Mouse (Mus musculus) kidney, embryonic 15.5 days (tissue): ENCODE measurements at regions not wholly inside any gene's neighbourhood (a gene's known extent, or its start where the extent isn't known, plus 50 kb on each side); places are given as distances from the start of the nearest gene placed in this dataset.
"Not testable (repeated sequence)": the region's sequence is repeated elsewhere in the genome, so short reads cannot be mapped to it uniquely, and the experiment has no call there.

ENCODE experiments used
- ATAC-seq: fragments of 200-750 bp; cut with Nextera tagmentation; replicated peaks from 2 replicates; pipeline ENCODE4 v1.8.0; 2017; ENCODE audit warnings: moderate TSS enrichment; ENCODE audit not compliant: low FRiP score
- H3K27ac ChIP-seq: fragments of 300-500 bp; sonication (generic); 2 replicates; pipeline ENCODE4 v1.5.1; 2015; ENCODE audit warnings: mild to moderate bottlenecking, inconsistent platforms
- H3K27me3 ChIP-seq: fragments of 300-500 bp; sonication (generic); 2 replicates; pipeline ENCODE4 v1.6.1; 2015; ENCODE audit warnings: inconsistent platforms
- H3K36me3 ChIP-seq: fragments of 300-500 bp; sonication (generic); 2 replicates; pipeline ENCODE4 v1.6.1; 2015; ENCODE audit warnings: inconsistent platforms
- H3K4me1 ChIP-seq: fragments of 300-500 bp; sonication (generic); 2 replicates; pipeline ENCODE4 v1.6.1; 2015; ENCODE audit warnings: inconsistent platforms
- H3K4me2 ChIP-seq: fragments of 300-500 bp; sonication (generic); 2 replicates; pipeline ENCODE4 v1.6.1; 2015; ENCODE audit warnings: moderate library complexity, mild to moderate bottlenecking, inconsistent platforms
- H3K4me3 ChIP-seq: fragments of 300-500 bp; sonication (generic); replicated peaks from 2 replicates; pipeline ENCODE4 v1.5.1; 2015; ENCODE audit warnings: mild to moderate bottlenecking, inconsistent platforms
- H3K9ac ChIP-seq: fragments of 300-500 bp; sonication (generic); 2 replicates; pipeline ENCODE4 v1.6.1; 2015; ENCODE audit warnings: mild to moderate bottlenecking, inconsistent platforms
- H3K9me3 ChIP-seq: fragments of 300-500 bp; sonication (generic); replicated peaks from 2 replicates; pipeline ENCODE4 v1.6.1; 2016; ENCODE audit warnings: inconsistent platforms
- WGBS: fragments of 180-500 bp; shearing (Covaris S2); methylation state at CpG from one replicate; pipeline ENCODE4 v1.1.7; 2015; ENCODE audit warnings: mixed read lengths; 5-methylcytosine and 5-hydroxymethylcytosine counted together

DNA sequence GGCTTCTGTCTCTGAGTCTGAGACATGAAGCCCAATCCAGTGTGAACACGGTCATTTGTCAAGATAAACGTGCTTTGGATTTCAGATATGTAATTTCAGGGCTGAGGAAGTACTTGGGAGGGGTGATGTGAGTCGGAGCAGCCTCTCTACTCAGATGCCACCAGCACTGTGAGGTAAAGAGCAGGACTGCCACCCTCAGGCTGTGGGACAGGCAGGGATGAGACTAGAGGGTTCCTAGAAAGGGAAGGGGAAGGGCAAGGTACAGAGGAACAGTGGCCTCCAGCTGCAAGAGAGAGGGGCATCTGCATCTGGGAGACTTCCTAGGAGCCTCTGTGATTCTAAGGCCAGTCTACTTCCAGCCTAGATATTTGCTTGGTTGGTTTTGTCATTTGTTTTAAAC, 78.7 kb upstream of the Csrp2 start:
- Histone ChIP-seq H3K9ac (no peak overlapping the region), H3K27me3 (no peaks in the 10 kb centered on the region), H3K9me3 (no peaks in the 10 kb centered on the region), H3K27ac (peak overlapping the region; percentile 47; the same call in 1 of the 2 replicates), H3K4me3 (no peak overlapping the region), H3K4me1 (no peaks in the 10 kb centered on the region), H3K4me2 (no peak overlapping the region), H3K36me3 (no peaks in the 10 kb centered on the region)
- ATAC-seq = 0 out of 2 replicates have a peak, but pooled peaks have one; percentile 52
- 51% methylated on average over 3 of the region's 3 CpGs for WGBS

DNA sequence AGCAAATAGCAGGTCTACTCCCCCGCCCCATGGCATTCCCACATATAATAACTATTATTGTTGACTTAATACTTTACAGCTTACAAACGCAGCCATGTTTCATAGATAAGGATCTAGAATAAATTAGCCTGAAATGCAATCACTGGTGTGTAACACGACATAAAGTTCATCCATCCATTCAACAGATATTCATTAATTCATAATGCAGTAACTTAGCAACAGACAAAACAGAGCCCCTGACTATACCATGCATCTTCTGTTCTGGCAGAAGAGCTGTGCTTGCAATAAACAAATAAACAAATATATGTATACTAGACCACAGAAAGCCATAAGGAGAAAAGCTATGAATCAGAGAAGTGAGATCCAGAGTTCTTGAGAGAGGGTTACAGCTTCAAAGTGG, 77.9 kb upstream of the Csrp2 start:
- Histone ChIP-seq H3K4me2 (no peak overlapping the region), H3K4me1 (no peaks in the 10 kb centered on the region), H3K9ac (no peak overlapping the region), H3K9me3 (no peaks in the 10 kb centered on the region), H3K27me3 (no peaks in the 10 kb centered on the region), H3K4me3 (no peak overlapping the region), H3K36me3 (no peaks in the 10 kb centered on the region), H3K27ac (0 out of 2 replicates have a peak overlapping the region, but pooled peaks have one; percentile 3)
- WGBS = 57% methylated on average over 3 of the region's 3 CpGs
- ATAC-seq = peak; percentile 43

DNA sequence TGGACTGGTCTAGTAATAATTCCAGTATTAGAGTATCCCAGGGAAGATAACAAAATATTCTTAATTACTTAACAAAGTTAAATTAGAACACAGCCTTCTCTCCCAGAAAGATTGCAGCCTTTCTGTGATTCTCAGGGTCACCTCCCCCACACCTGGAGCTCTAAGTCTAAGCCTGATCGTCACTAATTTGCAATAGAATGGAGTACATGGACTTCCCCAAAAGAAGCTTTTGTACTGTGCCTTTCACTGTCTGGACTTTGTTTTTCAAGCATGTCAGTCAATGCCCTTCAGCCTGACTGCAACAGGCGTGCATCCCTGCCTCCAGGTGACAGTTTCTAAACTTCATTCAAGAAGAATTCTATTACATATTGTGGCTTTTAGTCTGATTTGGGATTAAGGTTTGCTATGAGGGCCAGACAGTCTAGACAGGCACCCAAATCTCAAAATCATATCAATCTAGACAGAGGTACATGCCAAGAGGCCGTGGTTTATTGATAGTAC, 64.9 kb upstream of the Csrp2 start:
- not testable (repeated sequence) for H3K27me3 ChIP-seq, H3K4me1 ChIP-seq, H3K9me3 ChIP-seq, H3K4me2 ChIP-seq, ATAC-seq, H3K4me3 ChIP-seq, H3K27ac ChIP-seq, H3K36me3 ChIP-seq, H3K9ac ChIP-seq
- 80% methylated on average over 3 of the region's 3 CpGs for WGBS

DNA sequence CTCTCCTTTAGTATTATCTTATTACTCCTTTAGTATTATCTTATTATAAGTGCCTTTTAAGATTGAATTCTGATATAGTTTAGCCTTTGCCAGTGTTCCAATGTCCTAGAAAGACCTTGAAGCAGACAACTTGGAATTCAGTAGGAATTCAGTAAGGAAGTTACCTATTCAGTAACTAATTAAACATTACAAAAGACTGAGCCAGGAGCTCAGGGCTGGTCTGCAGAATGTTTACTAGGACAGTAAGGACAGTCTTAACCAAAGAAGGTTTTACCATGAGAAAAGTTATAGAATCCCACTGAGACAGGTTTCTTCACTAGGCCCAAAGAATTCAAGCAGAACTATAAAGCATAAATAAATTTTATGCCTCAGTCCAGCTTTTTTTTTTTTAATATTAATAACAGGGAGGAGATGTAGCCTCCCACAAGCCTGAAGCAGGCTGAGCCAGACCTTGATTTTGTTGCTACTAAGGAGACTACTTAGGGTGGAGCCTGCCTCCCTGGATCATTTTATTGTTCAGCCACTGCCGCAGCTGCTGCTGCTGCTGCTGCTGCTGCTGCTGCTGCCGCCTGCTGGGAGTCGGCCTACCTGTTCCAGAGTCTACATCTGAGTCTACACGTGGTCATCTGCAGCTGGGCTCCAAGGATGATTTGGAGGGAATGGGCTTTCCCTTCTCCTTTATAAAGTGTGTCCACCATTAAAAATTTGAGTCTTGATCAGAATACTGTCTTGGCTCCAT, 63.8 kb upstream of the Csrp2 start:
- H3K9me3 ChIP-seq, H3K4me2 ChIP-seq, H3K9ac ChIP-seq, H3K27ac ChIP-seq, H3K27me3 ChIP-seq, H3K36me3 ChIP-seq, H3K4me3 ChIP-seq, H3K4me1 ChIP-seq: not testable (repeated sequence)
- ATAC-seq = peak; percentile 49; the same call in 1 of the 2 replicates
- WGBS = 23% methylated on average over 4 of the region's 4 CpGs

DNA sequence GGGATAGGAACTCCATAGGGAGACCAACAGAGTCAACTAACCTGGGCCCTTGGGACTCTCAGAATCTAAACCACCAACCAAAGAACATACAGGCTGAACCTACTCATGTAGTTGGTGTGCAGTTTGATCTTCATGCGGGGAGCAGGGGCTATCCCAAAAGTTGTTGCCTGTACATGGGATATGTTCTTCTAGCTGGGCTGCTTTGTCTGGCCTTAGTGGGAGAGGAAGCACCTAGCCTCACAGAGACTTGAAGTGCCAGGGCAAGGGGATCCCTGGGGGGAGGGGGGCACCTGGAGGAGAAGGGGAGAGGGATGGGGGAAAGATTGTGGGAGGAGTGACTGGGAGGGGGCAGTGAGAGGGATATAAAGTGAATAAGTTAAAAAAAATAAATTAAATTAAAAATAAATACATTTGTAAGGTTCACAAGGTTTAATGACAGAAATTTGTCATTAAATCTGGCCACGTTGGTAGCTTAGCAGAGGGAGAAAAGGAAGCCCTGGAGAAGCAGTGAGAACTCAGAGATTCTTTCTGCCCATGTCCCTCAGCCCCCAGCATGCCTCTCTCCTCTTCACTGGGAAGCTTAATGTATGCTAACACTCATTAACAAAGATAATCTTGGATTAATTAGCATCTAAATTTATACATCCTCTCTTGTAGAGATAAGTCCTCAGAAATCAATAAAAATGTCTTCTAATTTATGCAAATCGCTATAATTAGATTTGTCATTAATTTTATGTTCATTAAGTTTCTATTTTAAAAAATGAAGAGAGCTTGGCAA, 62.1 kb upstream of the Csrp2 start:
- no peak overlapping the region for H3K27ac ChIP-seq
- WGBS = 73% methylated on average over 3 of the region's 3 CpGs
- H3K27me3 ChIP-seq = no peaks in the 10 kb centered on the region
- H3K36me3 ChIP-seq = no peaks in the 10 kb centered on the region
- H3K4me3 ChIP-seq = no peak overlapping the region
- H3K9ac ChIP-seq = no peak overlapping the region
- ATAC-seq = no peak
- H3K4me1 ChIP-seq = no peaks in the 10 kb centered on the region
- H3K4me2 ChIP-seq = no peak overlapping the region
- no peaks in the 10 kb centered on the region for H3K9me3 ChIP-seq

DNA sequence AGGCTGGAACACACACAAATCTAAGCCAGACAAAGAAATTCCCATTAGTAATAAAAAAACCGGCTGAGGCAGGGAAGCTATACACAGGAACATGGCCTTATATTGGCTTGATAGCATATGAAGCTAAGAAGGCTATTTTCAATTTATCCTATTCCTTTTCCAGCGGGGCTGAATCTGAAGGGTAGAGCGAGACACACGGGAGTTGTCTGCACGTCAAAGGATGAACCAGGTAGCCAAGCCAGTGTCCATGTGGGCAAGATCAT, 61.6 kb upstream of the Csrp2 start:
- Histone ChIP-seq H3K27me3 (no peaks in the 10 kb centered on the region), H3K9me3 (no peaks in the 10 kb centered on the region), H3K27ac (no peak overlapping the region), H3K9ac (no peak overlapping the region), H3K36me3 (no peaks in the 10 kb centered on the region), H3K4me2 (no peak overlapping the region), H3K4me3 (no peak overlapping the region), H3K4me1 (no peaks in the 10 kb centered on the region)
- 82% methylated on average over 5 of the region's 5 CpGs for WGBS
- ATAC-seq = no peak

DNA sequence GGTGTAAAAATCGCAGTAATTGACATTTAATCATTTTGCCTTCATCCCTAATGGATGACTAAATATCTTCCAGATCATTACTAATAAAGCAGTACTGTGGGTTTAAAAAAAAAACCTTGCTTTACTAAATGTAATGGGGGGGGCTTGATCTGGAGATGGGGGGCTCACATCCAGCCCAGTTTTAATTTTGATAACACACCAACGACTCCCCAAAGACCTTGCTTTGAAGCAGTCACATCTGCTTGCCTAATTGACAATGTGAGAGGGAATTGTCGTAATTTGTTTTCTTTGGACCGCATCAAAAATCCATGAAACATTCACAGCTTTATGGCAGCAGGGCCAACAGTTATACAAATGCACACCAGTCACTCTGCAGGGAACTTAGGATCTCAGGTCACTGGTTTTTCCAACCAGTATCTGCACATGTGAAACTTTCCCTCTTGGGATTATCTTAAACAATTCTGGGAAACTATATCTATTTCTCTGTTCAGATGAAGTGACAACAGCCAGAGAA, 61.1 kb upstream of the Csrp2 start:
- Histone ChIP-seq H3K4me1 (no peaks in the 10 kb centered on the region), H3K4me3 (no peak overlapping the region), H3K27ac (no peak overlapping the region), H3K9ac (no peak overlapping the region), H3K27me3 (no peaks in the 10 kb centered on the region), H3K36me3 (no peaks in the 10 kb centered on the region), H3K4me2 (no peak overlapping the region), H3K9me3 (no peaks in the 10 kb centered on the region)
- 61% methylated on average over 4 of the region's 4 CpGs for WGBS
- no peak for ATAC-seq

DNA sequence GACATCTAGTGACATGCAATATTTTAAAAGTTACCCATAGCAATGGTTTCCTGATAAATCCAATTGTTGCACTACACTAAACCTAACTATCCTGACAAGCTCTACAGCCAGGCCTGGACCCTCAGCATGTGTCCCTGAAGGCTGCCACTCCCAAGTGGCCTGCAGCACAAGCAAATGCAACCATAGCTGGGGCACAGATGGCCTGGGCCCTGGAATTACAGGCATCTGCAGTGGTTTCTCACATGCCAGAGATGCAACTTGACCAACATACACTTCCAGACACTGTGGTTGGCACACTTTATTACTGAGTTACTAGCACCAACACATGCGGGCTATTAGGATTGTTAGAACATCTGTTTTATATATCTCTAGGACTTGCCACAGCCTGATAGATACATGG, 60.3 kb upstream of the Csrp2 start:
- no peaks in the 10 kb centered on the region for H3K36me3 ChIP-seq
- no peaks in the 10 kb centered on the region for H3K27me3 ChIP-seq
- ATAC-seq = no peak
- 86% methylated on average over 1 of the region's 1 CpGs for WGBS
- no peaks in the 10 kb centered on the region for H3K4me1 ChIP-seq
- H3K4me3 ChIP-seq = no peak overlapping the region
- no peak overlapping the region for H3K4me2 ChIP-seq
- H3K27ac ChIP-seq = no peak overlapping the region
- no peaks in the 10 kb centered on the region for H3K9me3 ChIP-seq
- H3K9ac ChIP-seq = no peak overlapping the region
